Mouse (Mus musculus): ENCODE measurements around the gene Tuba1b. TPM values are rescaled to one million over a fixed set of nuclear protein-coding genes. Genes with fewer than 3 reads are reported as not detected.
A peak's percentile ranks its signal among the peaks of the same experiment; 100 is the strongest.

Tuba1b gene
- polyA plus RNA-seq, 1 experiment from 2014 or later, result 1,361 TPM

DNA sequence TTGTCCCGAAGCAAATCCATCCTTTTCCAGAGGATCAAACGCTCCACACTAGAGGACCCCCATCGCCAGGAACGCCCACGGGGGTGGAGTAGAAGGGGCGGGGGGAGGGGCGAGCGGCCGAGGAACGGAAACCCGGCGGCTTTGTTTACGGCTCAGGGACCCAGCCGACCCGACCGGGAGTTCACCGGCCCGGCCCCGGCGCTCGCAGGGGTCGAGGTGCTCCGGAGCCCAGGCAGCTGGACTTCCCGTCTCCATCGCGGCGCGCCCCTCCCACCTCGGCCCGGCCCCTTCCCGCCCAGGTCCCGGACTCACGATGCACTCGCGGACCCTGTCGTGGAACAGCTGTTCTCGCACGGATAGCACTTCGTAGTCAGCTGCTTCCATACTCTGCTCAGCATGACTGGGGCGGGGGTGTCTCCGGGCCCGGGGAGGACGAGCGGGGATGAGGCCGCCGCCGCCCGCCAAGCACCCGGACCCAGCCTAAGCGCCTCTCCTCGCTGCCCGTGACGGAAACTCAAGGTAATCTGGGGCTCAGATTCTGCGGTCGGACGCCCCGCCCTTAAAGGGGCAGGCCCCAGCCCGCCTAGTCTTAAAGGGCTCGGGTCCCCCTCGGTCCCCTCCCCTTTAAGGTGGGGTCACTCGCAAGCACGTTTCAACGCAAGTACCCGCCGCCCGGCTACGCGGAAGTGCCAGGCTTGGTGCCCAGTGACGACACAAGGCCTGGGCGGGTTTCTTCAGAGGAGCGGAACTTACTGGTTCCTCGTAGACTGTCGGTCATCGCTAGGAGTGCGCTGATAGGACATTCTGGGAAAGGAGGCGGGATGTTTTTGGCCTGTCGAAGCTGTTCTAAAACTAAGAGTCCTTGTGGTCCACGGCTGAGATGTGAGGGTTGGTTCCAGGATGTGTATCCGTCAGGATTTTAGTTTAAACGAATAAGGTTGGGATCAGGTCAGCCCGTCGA is 16.5 kb downstream of the Tuba1b start, which contains the start of gene Lmbr1l:
Lmbr1l (minus strand) TSS at position 694 of the 961 bp plus-strand sequence.
- no peaks in the 10 kb centered on the region for H3K27me3 ChIP-seq (ENCODE audit: control insufficient read depth, insufficient read depth, low read depth, low read length)
- H3K9ac ChIP-seq (ENCODE audit: low read depth, low read length), result peak within 1 kb of the TSS; percentile 89
- under 1% methylated on average over 60 of the region's 82 CpGs for WGBS
- ATAC-seq, result peak; percentile 99
- H3K4me3 ChIP-seq (ENCODE audit: low read depth, low read length), result peak within 1 kb of the TSS; percentile 81
- peak within 1 kb of the TSS; percentile 95 for H3K27ac ChIP-seq (ENCODE audit: low read length)
- H3K36me3 ChIP-seq (ENCODE audit: control insufficient read depth, insufficient read depth, low read length), result peaks cover 4% of the 10 kb centered on the region; the same call in 1 of the 2 replicates
- H3K4me2 ChIP-seq (ENCODE audit: low read length), result peak within 1 kb of the TSS; percentile 78
- H3K4me1 ChIP-seq (ENCODE audit: control insufficient read depth, insufficient read depth, low read length), result peaks cover 21% of the 10 kb centered on the region
- no peaks in the 10 kb centered on the region for H3K9me3 ChIP-seq (replicated peaks; ENCODE audit: control insufficient read depth, low read length, poor library complexity, severe bottlenecking)

GRCm38 (mm10) chr15:98917091-98917490 is 17.3 kb downstream of the Tuba1b start:
- H3K36me3 ChIP-seq (ENCODE audit: control insufficient read depth, insufficient read depth, low read length), result peaks cover 9% of the 10 kb centered on the region
- peaks cover 21% of the 10 kb centered on the region for H3K4me1 ChIP-seq (ENCODE audit: control insufficient read depth, insufficient read depth, low read length)
- H3K9me3 ChIP-seq (replicated peaks; ENCODE audit: control insufficient read depth, low read length, poor library complexity, severe bottlenecking), result no peaks in the 10 kb centered on the region
- peak overlapping the region; percentile 78 for H3K4me2 ChIP-seq (ENCODE audit: low read length)
- H3K27me3 ChIP-seq (ENCODE audit: control insufficient read depth, insufficient read depth, low read depth, low read length), result no peaks in the 10 kb centered on the region
- ATAC-seq, result no peak
- 0% methylated on average over 14 of the region's 14 CpGs for WGBS
- peak overlapping the region; percentile 81 for H3K4me3 ChIP-seq (ENCODE audit: low read depth, low read length)
- peak overlapping the region; percentile 95 for H3K27ac ChIP-seq (ENCODE audit: low read length)
- H3K9ac ChIP-seq (ENCODE audit: low read depth, low read length), result peak overlapping the region; percentile 89

- Histone ChIP-seq H3K4me2 (ENCODE audit: low read length) (peak overlapping the region; percentile 78), H3K4me3 (ENCODE audit: low read depth, low read length) (peak overlapping the region; percentile 81; the same call in 1 of the 2 replicates), H3K36me3 (ENCODE audit: control insufficient read depth, insufficient read depth, low read length) (peaks cover 18% of the 10 kb centered on the region), H3K9me3 (replicated peaks; ENCODE audit: control insufficient read depth, low read length, poor library complexity, severe bottlenecking) (no peaks in the 10 kb centered on the region), H3K4me1 (ENCODE audit: control insufficient read depth, insufficient read depth, low read length) (peaks cover 21% of the 10 kb centered on the region), H3K27me3 (ENCODE audit: control insufficient read depth, insufficient read depth, low read depth, low read length) (no peaks in the 10 kb centered on the region), H3K27ac (ENCODE audit: low read length) (no peak overlapping the region), H3K9ac (ENCODE audit: low read depth, low read length) (peak overlapping the region; percentile 20; the same call in 1 of the 2 replicates)
- 86% methylated on average over 4 of the region's 4 CpGs for WGBS
- no peak for ATAC-seq
These were observed 18.3 kb downstream of the Tuba1b start for GRCm38 (mm10) chr15:98916016-98916415.

GRCm38 (mm10) chr15:98914903-98915302 is 19.5 kb downstream of the Tuba1b start:
- WGBS, result 87% methylated on average over 6 of the region's 6 CpGs
- H3K27me3 ChIP-seq (ENCODE audit: control insufficient read depth, insufficient read depth, low read depth, low read length), result no peaks in the 10 kb centered on the region
- H3K4me3 ChIP-seq (ENCODE audit: low read depth, low read length), result no peak overlapping the region
- no peak overlapping the region for H3K27ac ChIP-seq (ENCODE audit: low read length)
- H3K36me3 ChIP-seq (ENCODE audit: control insufficient read depth, insufficient read depth, low read length), result peaks cover 25% of the 10 kb centered on the region
- H3K9ac ChIP-seq (ENCODE audit: low read depth, low read length), result no peak overlapping the region
- ATAC-seq, result no peak
- peaks cover 21% of the 10 kb centered on the region for H3K4me1 ChIP-seq (ENCODE audit: control insufficient read depth, insufficient read depth, low read length)
- H3K9me3 ChIP-seq (replicated peaks; ENCODE audit: control insufficient read depth, low read length, poor library complexity, severe bottlenecking), result no peaks in the 10 kb centered on the region
- H3K4me2 ChIP-seq (ENCODE audit: low read length), result no peak overlapping the region

- no peak for ATAC-seq
These were observed 29.7 kb downstream of the Tuba1b start for GRCm38 (mm10) chr15:98904692-98905091.

DNA sequence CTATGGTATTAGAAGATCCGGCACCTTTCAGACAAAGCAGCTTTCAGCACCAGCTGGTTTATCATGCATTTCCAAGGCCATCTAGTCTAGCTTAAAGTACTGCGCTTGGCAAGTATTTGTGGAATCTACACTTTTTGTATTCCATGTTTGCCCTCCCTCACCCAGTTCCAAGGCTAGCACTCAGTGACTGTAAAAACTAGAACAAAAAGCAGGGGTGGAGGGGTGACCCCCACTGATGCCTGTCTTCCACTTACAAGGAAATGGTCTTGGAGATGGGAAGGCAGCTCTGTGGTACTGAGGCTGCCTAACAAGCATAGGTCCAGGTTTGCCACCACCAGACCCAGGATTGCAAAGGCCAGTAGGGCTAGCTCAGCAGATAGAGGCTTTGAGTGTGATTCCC is 31.8 kb downstream of the Tuba1b start:
- H3K27ac ChIP-seq (ENCODE audit: low read length), result no peak overlapping the region
- no peak overlapping the region for H3K4me2 ChIP-seq (ENCODE audit: low read length)
- ATAC-seq, result no peak
- WGBS, result 84% methylated on average over 2 of the region's 2 CpGs
- H3K4me1 ChIP-seq (ENCODE audit: control insufficient read depth, insufficient read depth, low read length), result peaks cover 5% of the 10 kb centered on the region; the same call in 1 of the 2 replicates
- peaks cover 14% of the 10 kb centered on the region for H3K27me3 ChIP-seq (ENCODE audit: control insufficient read depth, insufficient read depth, low read depth, low read length)
- no peaks in the 10 kb centered on the region for H3K9me3 ChIP-seq (replicated peaks; ENCODE audit: control insufficient read depth, low read length, poor library complexity, severe bottlenecking)
- no peak overlapping the region for H3K9ac ChIP-seq (ENCODE audit: low read depth, low read length)
- H3K4me3 ChIP-seq (ENCODE audit: low read depth, low read length), result no peak overlapping the region
- peaks cover 4% of the 10 kb centered on the region; the same call in 1 of the 2 replicates for H3K36me3 ChIP-seq (ENCODE audit: control insufficient read depth, insufficient read depth, low read length)

More at GRCm38 (mm10) chr15:98904692-98905091, 29.7 kb downstream of the Tuba1b start:
- Histone ChIP-seq H3K4me2 (ENCODE audit: low read length) (no peak overlapping the region), H3K27ac (ENCODE audit: low read length) (no peak overlapping the region), H3K9ac (ENCODE audit: low read depth, low read length) (no peak overlapping the region), H3K4me1 (ENCODE audit: control insufficient read depth, insufficient read depth, low read length) (no peaks in the 10 kb centered on the region), H3K36me3 (ENCODE audit: control insufficient read depth, insufficient read depth, low read length) (peaks cover 18% of the 10 kb centered on the region), H3K9me3 (replicated peaks; ENCODE audit: control insufficient read depth, low read length, poor library complexity, severe bottlenecking) (no peaks in the 10 kb centered on the region), H3K4me3 (ENCODE audit: low read depth, low read length) (no peak overlapping the region), H3K27me3 (ENCODE audit: control insufficient read depth, insufficient read depth, low read depth, low read length) (no peaks in the 10 kb centered on the region; the same call in 1 of the 2 replicates)
- WGBS, result 26% methylated on average over 10 of the region's 10 CpGs

DNA sequence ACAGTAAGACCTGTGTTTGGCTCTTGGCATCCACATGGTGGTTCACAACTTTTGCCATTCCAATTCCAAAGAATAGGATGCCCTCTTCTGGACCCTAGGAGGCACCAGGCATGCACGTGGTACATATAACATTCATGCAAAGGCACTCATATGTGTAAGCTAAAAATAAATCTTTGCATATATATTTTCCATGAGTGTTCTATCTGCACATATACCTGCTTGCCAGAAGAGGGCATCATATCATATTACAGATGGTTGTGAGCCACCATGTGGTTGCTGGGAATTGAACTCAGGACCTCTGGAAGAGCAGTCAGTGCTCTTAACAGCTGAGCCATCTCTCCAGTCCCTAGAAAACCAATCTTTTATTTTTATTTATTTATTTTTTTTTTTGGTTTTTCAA is 32.8 kb downstream of the Tuba1b start:
- Histone ChIP-seq H3K36me3 (ENCODE audit: control insufficient read depth, insufficient read depth, low read length) (peaks cover 2% of the 10 kb centered on the region; the same call in 1 of the 2 replicates), H3K27ac (ENCODE audit: low read length) (no peak overlapping the region), H3K4me2 (ENCODE audit: low read length) (no peak overlapping the region), H3K4me3 (ENCODE audit: low read depth, low read length) (no peak overlapping the region), H3K9ac (ENCODE audit: low read depth, low read length) (no peak overlapping the region), H3K9me3 (replicated peaks; ENCODE audit: control insufficient read depth, low read length, poor library complexity, severe bottlenecking) (no peaks in the 10 kb centered on the region), H3K4me1 (ENCODE audit: control insufficient read depth, insufficient read depth, low read length) (peaks cover 5% of the 10 kb centered on the region; the same call in 1 of the 2 replicates), H3K27me3 (ENCODE audit: control insufficient read depth, insufficient read depth, low read depth, low read length) (peaks cover 23% of the 10 kb centered on the region)
- ATAC-seq, result no peak
- WGBS, result 50% methylated on average over 1 of the region's 1 CpGs

DNA sequence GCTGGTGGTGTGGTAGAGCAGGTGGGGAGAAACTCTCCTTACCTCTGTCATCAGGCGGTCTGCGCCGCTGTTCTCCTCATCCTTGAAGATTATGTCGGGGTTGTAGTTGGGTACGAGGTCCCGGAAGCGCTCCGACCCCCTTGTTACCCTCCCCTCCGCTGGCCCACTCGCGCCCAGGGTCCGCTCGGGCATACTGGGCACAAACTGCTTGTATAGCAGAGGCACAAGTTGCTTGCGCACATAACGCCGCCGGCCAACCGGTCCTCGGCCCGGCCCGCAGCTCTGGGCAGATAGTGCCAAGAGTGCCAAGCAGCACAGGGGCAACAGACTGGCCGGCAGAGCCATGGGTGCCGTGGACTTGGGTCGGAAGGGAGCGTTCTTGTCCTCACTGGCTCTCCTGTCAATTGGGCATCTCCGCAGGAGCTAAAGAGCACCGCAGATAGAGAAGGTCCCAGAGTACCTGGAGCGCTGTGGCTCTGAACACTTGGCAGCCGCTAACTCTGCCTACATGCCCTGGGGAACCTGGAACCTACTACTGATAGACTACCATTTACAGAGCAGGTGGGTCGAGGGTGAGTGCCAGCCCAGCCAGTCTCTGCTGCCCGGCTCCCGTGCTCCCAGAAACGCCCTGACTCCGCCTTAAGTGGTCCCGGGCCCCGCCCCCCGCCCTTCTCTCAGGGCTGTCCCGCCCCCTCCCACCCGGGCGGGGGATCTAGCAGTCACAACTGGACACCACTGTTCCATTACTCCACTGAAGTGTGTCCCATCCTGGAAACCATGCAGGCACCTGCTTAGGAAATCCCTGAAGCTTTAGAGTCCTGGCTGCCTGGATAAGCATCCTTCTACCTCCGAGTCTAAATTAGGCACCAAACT is 36.2 kb downstream of the Tuba1b start, which contains the start of gene Dhh:
Dhh (minus strand) TSS at position 613 of the 873 bp plus-strand sequence.
- ATAC-seq, result no peak
- no peak within 1 kb of the TSS for H3K9ac ChIP-seq (ENCODE audit: low read depth, low read length)
- under 1% methylated on average over 40 of the region's 41 CpGs for WGBS

More for the DNA sequence above, 36.2 kb downstream of the Tuba1b start, which contains the start of gene Dhh:
- peaks cover 49% of the 10 kb centered on the region for H3K27me3 ChIP-seq (ENCODE audit: control insufficient read depth, insufficient read depth, low read depth, low read length)
- H3K9me3 ChIP-seq (replicated peaks; ENCODE audit: control insufficient read depth, low read length, poor library complexity, severe bottlenecking), result no peaks in the 10 kb centered on the region
- H3K4me1 ChIP-seq (ENCODE audit: control insufficient read depth, insufficient read depth, low read length), result peaks cover 30% of the 10 kb centered on the region
- H3K4me2 ChIP-seq (ENCODE audit: low read length), result peak within 1 kb of the TSS; percentile 37
- H3K4me3 ChIP-seq (ENCODE audit: low read depth, low read length), result no peak within 1 kb of the TSS
- H3K27ac ChIP-seq (ENCODE audit: low read length), result no peak within 1 kb of the TSS
- no peaks in the 10 kb centered on the region; the same call in 1 of the 2 replicates for H3K36me3 ChIP-seq (ENCODE audit: control insufficient read depth, insufficient read depth, low read length)
